Mouse (Mus musculus): ENCODE measurements at regions not wholly inside any gene's neighbourhood (a gene's known extent, or its start where the extent isn't known, plus 50 kb on each side); places are given as distances from the start of the nearest gene placed in this dataset.

DNA sequence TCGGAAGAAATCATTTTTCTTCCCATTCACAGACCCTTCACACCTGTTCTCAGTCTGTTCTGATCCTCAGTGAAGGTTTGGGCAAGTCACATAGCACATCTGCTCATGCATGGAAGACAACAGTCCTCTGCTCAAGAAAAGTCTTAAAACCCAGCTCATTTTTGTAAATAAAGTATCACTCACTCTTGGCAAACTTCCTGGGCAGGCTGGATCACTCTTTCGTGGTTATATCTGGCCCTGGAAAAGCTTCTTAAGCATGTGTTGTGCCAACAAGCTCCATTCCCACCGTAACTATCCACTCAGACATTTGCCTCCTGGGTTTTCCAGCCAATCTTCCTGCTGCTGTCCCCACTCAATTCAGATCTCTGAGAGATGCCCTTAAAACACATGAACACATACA is 103.2 kb upstream of the Cep85l start:
- Histone ChIP-seq H3K27me3 (no peaks in the 10 kb centered on the region), H3K9ac (no peak overlapping the region), H3K36me3 (no peaks in the 10 kb centered on the region), H3K4me3 (no peak overlapping the region), H3K9me3 (replicated peaks) (no peaks in the 10 kb centered on the region), H3K27ac (no peak overlapping the region), H3K4me2 (replicated peaks) (no peak overlapping the region), H3K4me1 (no peaks in the 10 kb centered on the region)
- ATAC-seq (ENCODE audit: low FRiP score): no peak
- 89% methylated on average over 3 of the region's 3 CpGs for WGBS

GRCm38 (mm10) chr10:53470200-53470599 is 90.5 kb upstream of the Cep85l start:
- H3K4me3 ChIP-seq: no peak overlapping the region
- no peaks in the 10 kb centered on the region for H3K4me1 ChIP-seq
- H3K27ac ChIP-seq: no peak overlapping the region
- H3K36me3 ChIP-seq: no peaks in the 10 kb centered on the region
- ATAC-seq (ENCODE audit: low FRiP score): no peak
- peaks cover 21% of the 10 kb centered on the region for H3K9me3 ChIP-seq (replicated peaks)
- no peak overlapping the region for H3K4me2 ChIP-seq (replicated peaks)
- H3K9ac ChIP-seq: no peak overlapping the region
- 87% methylated on average over 3 of the region's 3 CpGs for WGBS
- no peaks in the 10 kb centered on the region for H3K27me3 ChIP-seq

GRCm38 (mm10) chr10:53469611-53470010 is 89.9 kb upstream of the Cep85l start:
- 83% methylated on average over 1 of the region's 1 CpGs for WGBS
- Histone ChIP-seq H3K9ac (no peak overlapping the region), H3K4me2 (replicated peaks) (no peak overlapping the region), H3K27ac (no peak overlapping the region), H3K4me1 (no peaks in the 10 kb centered on the region), H3K9me3 (replicated peaks) (peaks cover 21% of the 10 kb centered on the region), H3K27me3 (no peaks in the 10 kb centered on the region), H3K4me3 (no peak overlapping the region), H3K36me3 (no peaks in the 10 kb centered on the region)
- no peak for ATAC-seq (ENCODE audit: low FRiP score)

GRCm38 (mm10) chr10:53468293-53468545 is 88.5 kb upstream of the Cep85l start:
- Histone ChIP-seq H3K27ac (no peak overlapping the region), H3K4me2 (replicated peaks) (no peak overlapping the region), H3K36me3 (no peaks in the 10 kb centered on the region), H3K4me1 (no peaks in the 10 kb centered on the region), H3K27me3 (no peaks in the 10 kb centered on the region), H3K4me3 (no peak overlapping the region), H3K9ac (no peak overlapping the region), H3K9me3 (replicated peaks) (peaks cover 16% of the 10 kb centered on the region)
- ATAC-seq (ENCODE audit: low FRiP score): no peak
- 89% methylated on average over 3 of the region's 3 CpGs for WGBS

- no peak overlapping the region for H3K4me2 ChIP-seq (replicated peaks)
- H3K4me3 ChIP-seq: no peak overlapping the region
- no peak overlapping the region for H3K27ac ChIP-seq
- no peak for ATAC-seq (ENCODE audit: low FRiP score)
- H3K9ac ChIP-seq: no peak overlapping the region
- peaks cover 4% of the 10 kb centered on the region; the same call in 1 of the 2 replicates for H3K4me1 ChIP-seq
- H3K27me3 ChIP-seq: no peaks in the 10 kb centered on the region
- 72% methylated on average over 3 of the region's 3 CpGs for WGBS
- peaks cover 13% of the 10 kb centered on the region; the same call in 1 of the 2 replicates for H3K9me3 ChIP-seq (replicated peaks)
- no peaks in the 10 kb centered on the region for H3K36me3 ChIP-seq
These were observed 87.9 kb upstream of the Cep85l start for GRCm38 (mm10) chr10:53467472-53468292.

DNA sequence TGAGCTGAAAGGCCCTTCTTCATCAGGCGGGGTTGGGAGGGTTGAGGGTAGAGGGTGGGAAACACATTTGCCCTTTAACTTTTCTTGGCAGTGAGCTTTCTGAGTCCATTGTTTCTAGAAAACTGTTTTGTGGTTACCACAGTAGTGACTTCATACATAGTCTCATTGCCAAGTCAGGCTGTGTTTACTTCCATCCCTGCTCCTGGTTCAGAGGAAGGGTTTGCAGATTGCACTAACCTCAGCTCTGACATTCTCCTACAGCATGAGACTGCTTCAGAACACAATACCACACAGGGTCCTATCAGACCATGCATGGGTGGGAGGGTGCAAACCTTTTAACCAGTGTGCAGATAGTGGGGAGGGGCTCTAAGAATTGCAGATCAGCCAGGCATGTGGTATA is 87.1 kb upstream of the Cep85l start:
- H3K27me3 ChIP-seq: no peaks in the 10 kb centered on the region
- 71% methylated on average over 1 of the region's 1 CpGs for WGBS
- H3K36me3 ChIP-seq: no peaks in the 10 kb centered on the region
- H3K4me3 ChIP-seq: no peak overlapping the region
- no peak overlapping the region for H3K27ac ChIP-seq
- peaks cover 9% of the 10 kb centered on the region; the same call in 1 of the 2 replicates for H3K4me1 ChIP-seq
- H3K4me2 ChIP-seq (replicated peaks): no peak overlapping the region
- peaks cover 7% of the 10 kb centered on the region; the same call in 1 of the 2 replicates for H3K9me3 ChIP-seq (replicated peaks)
- no peak overlapping the region for H3K9ac ChIP-seq
- no peak for ATAC-seq (ENCODE audit: low FRiP score)

DNA sequence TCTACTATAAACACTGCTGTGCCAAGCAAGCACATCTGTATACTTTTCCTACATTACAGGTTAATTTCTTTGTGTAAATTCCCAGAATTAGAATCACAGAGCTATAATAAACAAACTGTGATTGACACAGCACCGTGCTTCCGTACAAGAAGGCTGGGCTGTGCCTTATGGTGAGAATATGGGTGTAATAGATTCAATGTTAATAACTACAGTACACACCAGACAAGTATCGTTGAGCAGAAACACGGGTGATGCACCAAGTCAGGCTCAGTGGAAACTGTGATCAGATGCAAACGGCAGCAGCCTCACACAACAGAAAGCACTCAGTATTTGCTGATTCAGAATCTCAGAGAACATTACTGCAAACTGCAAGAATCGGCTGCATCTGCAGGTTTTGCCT is 86.5 kb upstream of the Cep85l start:
- Histone ChIP-seq H3K36me3 (no peaks in the 10 kb centered on the region), H3K9me3 (replicated peaks) (peaks cover 4% of the 10 kb centered on the region; the same call in 1 of the 2 replicates), H3K4me1 (peaks cover 9% of the 10 kb centered on the region; the same call in 1 of the 2 replicates), H3K27ac (no peak overlapping the region), H3K4me2 (replicated peaks) (no peak overlapping the region), H3K27me3 (no peaks in the 10 kb centered on the region), H3K9ac (no peak overlapping the region), H3K4me3 (no peak overlapping the region)
- WGBS: 85% methylated on average over 6 of the region's 6 CpGs
- ATAC-seq (ENCODE audit: low FRiP score): no peak

DNA sequence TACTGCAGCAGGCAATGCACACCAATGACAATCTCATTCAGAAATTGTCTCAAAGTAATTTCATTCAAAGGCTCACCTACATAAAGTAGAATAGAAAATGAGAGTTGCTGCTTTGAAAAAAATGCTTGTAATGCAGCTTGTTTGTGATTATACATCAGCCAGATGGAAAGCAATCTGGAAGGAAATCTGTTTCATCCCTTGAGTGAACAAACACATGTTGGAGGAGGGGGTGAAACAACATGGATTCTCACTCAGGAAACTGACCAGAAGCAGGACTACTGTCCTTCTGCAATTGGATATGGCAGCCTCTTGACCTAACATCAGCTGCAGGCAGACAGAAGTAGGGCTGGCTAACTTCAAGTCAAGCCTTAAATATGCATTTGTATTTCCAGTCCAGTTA is 84.8 kb upstream of the Cep85l start:
- no peak overlapping the region for H3K27ac ChIP-seq
- ATAC-seq (ENCODE audit: low FRiP score): no peak
- H3K27me3 ChIP-seq: no peaks in the 10 kb centered on the region
- no peak overlapping the region for H3K4me2 ChIP-seq (replicated peaks)
- H3K9ac ChIP-seq: no peak overlapping the region
- H3K4me3 ChIP-seq: no peak overlapping the region
- H3K36me3 ChIP-seq: no peaks in the 10 kb centered on the region
- no peaks in the 10 kb centered on the region for H3K9me3 ChIP-seq (replicated peaks)
- H3K4me1 ChIP-seq: peaks cover 9% of the 10 kb centered on the region; the same call in 1 of the 2 replicates

GRCm38 (mm10) chr10:53464006-53464405 is 84.3 kb upstream of the Cep85l start:
- H3K27ac ChIP-seq: no peak overlapping the region
- no peak overlapping the region for H3K4me2 ChIP-seq (replicated peaks)
- no peak for ATAC-seq (ENCODE audit: low FRiP score)
- no peak overlapping the region for H3K9ac ChIP-seq
- H3K27me3 ChIP-seq: no peaks in the 10 kb centered on the region
- no peaks in the 10 kb centered on the region for H3K9me3 ChIP-seq (replicated peaks)
- 40% methylated on average over 6 of the region's 6 CpGs for WGBS
- H3K4me1 ChIP-seq: peaks cover 9% of the 10 kb centered on the region; the same call in 1 of the 2 replicates
- no peaks in the 10 kb centered on the region for H3K36me3 ChIP-seq
- H3K4me3 ChIP-seq: no peak overlapping the region

DNA sequence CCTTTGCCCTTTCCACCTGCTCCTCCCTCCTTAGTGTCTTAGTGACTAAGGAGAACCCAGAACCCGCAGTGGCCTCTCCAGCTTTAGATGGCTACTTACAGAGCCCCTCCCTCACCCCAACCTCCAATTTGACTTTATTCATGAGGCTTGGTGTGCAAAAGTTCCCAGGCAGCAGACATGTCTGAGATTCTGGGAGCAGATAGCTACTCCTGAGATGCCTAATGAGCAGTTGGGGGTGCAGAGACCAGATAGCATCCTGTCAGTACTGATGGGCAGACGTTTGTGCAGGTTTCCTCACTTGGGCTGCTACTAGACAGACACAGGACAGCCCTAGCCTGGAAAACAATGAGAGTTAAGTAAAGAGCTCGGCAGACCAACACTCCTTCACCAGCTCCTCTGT is 83.7 kb upstream of the Cep85l start:
- Histone ChIP-seq H3K27ac (no peak overlapping the region), H3K9me3 (replicated peaks) (no peaks in the 10 kb centered on the region), H3K9ac (no peak overlapping the region), H3K4me3 (no peak overlapping the region), H3K36me3 (no peaks in the 10 kb centered on the region), H3K4me1 (peaks cover 9% of the 10 kb centered on the region; the same call in 1 of the 2 replicates), H3K27me3 (no peaks in the 10 kb centered on the region), H3K4me2 (replicated peaks) (no peak overlapping the region)
- no peak for ATAC-seq (ENCODE audit: low FRiP score)
- 35% methylated on average over 3 of the region's 3 CpGs for whole genome bisulfite sequencing

GRCm38 (mm10) chr10:53462449-53463308 is 82.9 kb upstream of the Cep85l start:
- Histone ChIP-seq H3K9me3 (replicated peaks) (no peaks in the 10 kb centered on the region), H3K4me1 (peaks cover 9% of the 10 kb centered on the region; the same call in 1 of the 2 replicates), H3K27ac (no peak overlapping the region), H3K4me2 (replicated peaks) (peak overlapping the region; percentile 45), H3K27me3 (no peaks in the 10 kb centered on the region), H3K9ac (peak overlapping the region; percentile 15; the same call in 1 of the 2 replicates), H3K36me3 (no peaks in the 10 kb centered on the region), H3K4me3 (peak overlapping the region; percentile 10; the same call in 1 of the 2 replicates)
- peak; percentile 82 for ATAC-seq (ENCODE audit: low FRiP score)
- WGBS: 21% methylated on average over 15 of the region's 15 CpGs

- 85% methylated on average over 7 of the region's 7 CpGs for WGBS
- no peak for ATAC-seq (ENCODE audit: low FRiP score)
- H3K4me3 ChIP-seq: no peak overlapping the region
- no peaks in the 10 kb centered on the region for H3K27me3 ChIP-seq
- H3K4me2 ChIP-seq (replicated peaks): no peak overlapping the region
- H3K9me3 ChIP-seq (replicated peaks): no peaks in the 10 kb centered on the region
- H3K9ac ChIP-seq: no peak overlapping the region
- H3K36me3 ChIP-seq: no peaks in the 10 kb centered on the region
- no peak overlapping the region for H3K27ac ChIP-seq
- H3K4me1 ChIP-seq: peaks cover 9% of the 10 kb centered on the region; the same call in 1 of the 2 replicates
These were observed 81.5 kb upstream of the Cep85l start for GRCm38 (mm10) chr10:53461070-53461781.

Data from hindbrain, embryonic 12.5 days (tissue).